Mouse (Mus musculus) heart, adult 2 months (tissue): ENCODE measurements at regions not wholly inside any gene's neighbourhood (a gene's known extent, or its start where the extent isn't known, plus 50 kb on each side); places are given as distances from the start of the nearest gene placed in this dataset.
"Not testable (repeated sequence)": the region's sequence is repeated elsewhere in the genome, so short reads cannot be mapped to it uniquely, and the experiment has no call there.

Experiments used
- DNase-seq, 2 experiments: peaks; one replicate each; pipeline ENCODE4 v3.0.0; 2021
- H3K27ac ChIP-seq: fragments of 200-600 bp; 2 replicates; pipeline ENCODE4 v1.8.1; 2022
- H3K27me3 ChIP-seq: fragments of 200-500 bp; 2 replicates; pipeline ENCODE4 v1.6.1; 2012; ENCODE audit warnings: mild to moderate bottlenecking, low read length, inconsistent platforms, mixed read lengths; ENCODE audit not compliant: control insufficient read depth, insufficient read depth
- H3K36me3 ChIP-seq: fragments of 200-500 bp; 2 replicates; pipeline ENCODE4 v1.6.1; 2012; ENCODE audit warnings: low read length, inconsistent platforms; ENCODE audit not compliant: control insufficient read depth, insufficient read depth
- H3K4me1 ChIP-seq: fragments of 200-500 bp; 2 replicates; pipeline ENCODE4 v1.6.1; 2011; ENCODE audit warnings: low read length; ENCODE audit not compliant: control insufficient read depth, insufficient read depth
- H3K4me3 ChIP-seq: fragments of 200-600 bp; 2 replicates; pipeline ENCODE4 v1.8.1; 2022
- H3K79me2 ChIP-seq: fragments of 200-500 bp; replicated peaks from 2 replicates; pipeline ENCODE4 v1.6.1; 2012; ENCODE audit warnings: mild to moderate bottlenecking, inconsistent platforms, low read length, moderate library complexity, mixed read lengths; ENCODE audit not compliant: control insufficient read depth, insufficient read depth
- H3K9ac ChIP-seq: fragments of 200-500 bp; 2 replicates; pipeline ENCODE4 v1.6.1; 2012; ENCODE audit warnings: low read depth, mild to moderate bottlenecking, control low read depth, inconsistent platforms, low read length, mixed read lengths
- CTCF ChIP-seq: fragments of 200-600 bp; IDR thresholded peaks from 2 replicates; pipeline ENCODE4 v1.8.1; 2022; ENCODE audit warnings: antibody characterized with exemption, mild to moderate bottlenecking, moderate library complexity
- EP300 ChIP-seq: fragments of 200-500 bp; IDR thresholded peaks from 2 replicates; pipeline ENCODE4 v1.6.1; 2011; ENCODE audit warnings: low read depth, low read length, control low read depth; ENCODE audit not compliant: insufficient read depth
- POLR2A ChIP-seq: fragments of 200-500 bp; IDR thresholded peaks from 2 replicates; pipeline ENCODE4 v1.6.1; 2011; ENCODE audit warnings: mild to moderate bottlenecking, low read depth, low read length, control low read depth; ENCODE audit not compliant: insufficient read depth
- WGBS: fragments of 180-500 bp; shearing (Covaris S2); methylation state at CpG from one replicate; pipeline ENCODE4 v1.1.7; 2018; 5-methylcytosine and 5-hydroxymethylcytosine counted together
- intact Hi-C: fragments of 180-260 bp; cut with DNase I; formaldehyde crosslinking; loops from one replicate; pipeline ENCODE4 v1.15.1; 2025

GRCm38 (mm10) chr16:12611106-12611505 is 498.4 kb upstream of the Ercc4 start:
- Histone ChIP-seq H3K79me2 (no peaks in the 10 kb centered on the region), H3K27ac (no peak overlapping the region), H3K9ac (no peak overlapping the region), H3K36me3 (no peaks in the 10 kb centered on the region), H3K4me1 (no peaks in the 10 kb centered on the region), H3K27me3 (no peaks in the 10 kb centered on the region), H3K4me3 (no peak overlapping the region)
- DNase-seq: no peak
- TF ChIP-seq EP300 (no peak), POLR2A (no peak), CTCF (no peak)
- intact Hi-C loops: no loop called here
- WGBS: 48% methylated on average over 1 of the region's 1 CpGs

- intact Hi-C loops: no loop called here
- Histone ChIP-seq H3K4me3 (no peak overlapping the region), H3K9ac (no peak overlapping the region), H3K4me1 (no peaks in the 10 kb centered on the region; the same call in 1 of the 2 replicates), H3K27ac (no peak overlapping the region), H3K79me2 (no peaks in the 10 kb centered on the region), H3K36me3 (no peaks in the 10 kb centered on the region), H3K27me3 (no peaks in the 10 kb centered on the region)
- no peak for DNase-seq
- TF ChIP-seq POLR2A (no peak), EP300 (no peak)
- 44% methylated on average over 3 of the region's 3 CpGs for WGBS
Observed at GRCm38 (mm10) chr16:12617781-12618180, 491.7 kb upstream of the Ercc4 start.

- Histone ChIP-seq H3K79me2 (no peaks in the 10 kb centered on the region), H3K36me3 (no peaks in the 10 kb centered on the region), H3K4me3 (no peak overlapping the region), H3K27me3 (no peaks in the 10 kb centered on the region), H3K4me1 (no peaks in the 10 kb centered on the region), H3K27ac (no peak overlapping the region), H3K9ac (no peak overlapping the region)
- DNase-seq: no peak
- no peak for TF ChIP-seq POLR2A
- intact Hi-C loops: no loop called here
Observed at GRCm38 (mm10) chr16:12632533-12632932, 477.0 kb upstream of the Ercc4 start.

GRCm38 (mm10) chr16:12638971-12639640 is 470.4 kb upstream of the Ercc4 start:
- TF ChIP-seq POLR2A: no peak
- no peak for TF ChIP-seq CTCF
- no peak for TF ChIP-seq EP300
- H3K36me3 ChIP-seq: no peaks in the 10 kb centered on the region
- DNase-seq: no peak
- no peak overlapping the region for H3K27ac ChIP-seq
- H3K9ac ChIP-seq: no peak overlapping the region
- intact Hi-C loops: no loop called here
- H3K27me3 ChIP-seq: no peaks in the 10 kb centered on the region
- no peaks in the 10 kb centered on the region for H3K4me1 ChIP-seq
- no peak overlapping the region for H3K4me3 ChIP-seq
- H3K79me2 ChIP-seq: no peaks in the 10 kb centered on the region
- WGBS: 75% methylated on average over 1 of the region's 1 CpGs

GRCm38 (mm10) chr16:12643053-12643452 is 466.4 kb upstream of the Ercc4 start:
- no peaks in the 10 kb centered on the region for H3K79me2 ChIP-seq
- intact Hi-C loops: no loop called here
- H3K4me3 ChIP-seq: no peak overlapping the region
- no peak for TF ChIP-seq POLR2A
- TF ChIP-seq CTCF: no peak
- no peak for TF ChIP-seq EP300
- H3K27me3 ChIP-seq: no peaks in the 10 kb centered on the region
- H3K36me3 ChIP-seq: no peaks in the 10 kb centered on the region
- H3K4me1 ChIP-seq: no peaks in the 10 kb centered on the region
- H3K9ac ChIP-seq: no peak overlapping the region
- DNase-seq: no peak
- H3K27ac ChIP-seq: no peak overlapping the region

- intact Hi-C loops: no loop called here
- DNase-seq: no peak
- no peaks in the 10 kb centered on the region for H3K4me1 ChIP-seq
- no peak overlapping the region for H3K27ac ChIP-seq
- H3K27me3 ChIP-seq: no peaks in the 10 kb centered on the region
- no peak for TF ChIP-seq EP300
- no peak for TF ChIP-seq CTCF
- TF ChIP-seq POLR2A: no peak
- 64% methylated on average over 2 of the region's 2 CpGs for WGBS
- H3K9ac ChIP-seq: no peak overlapping the region
- no peak overlapping the region for H3K4me3 ChIP-seq
- H3K36me3 ChIP-seq: no peaks in the 10 kb centered on the region
- no peaks in the 10 kb centered on the region for H3K79me2 ChIP-seq
Observed at GRCm38 (mm10) chr16:12644621-12645020, 464.9 kb upstream of the Ercc4 start.

- 74% methylated on average over 3 of the region's 3 CpGs for WGBS
- no peak for DNase-seq
- Histone ChIP-seq H3K4me3 (no peak overlapping the region), H3K27me3 (no peaks in the 10 kb centered on the region), H3K79me2 (no peaks in the 10 kb centered on the region), H3K36me3 (no peaks in the 10 kb centered on the region), H3K4me1 (no peaks in the 10 kb centered on the region), H3K27ac (no peak overlapping the region), H3K9ac (no peak overlapping the region)
- TF ChIP-seq EP300 (no peak), CTCF (peak; percentile 57)
- intact Hi-C loops: loop anchor here (5.0 to 10.0 kb wide), 2 partner anchors 240 to 453 kb away; partner anchors contain the start of gene Ercc4
Observed at GRCm38 (mm10) chr16:12652180-12652579, 457.3 kb upstream of the Ercc4 start.

GRCm38 (mm10) chr16:12673656-12674055 is 435.8 kb upstream of the Ercc4 start:
- H3K27ac ChIP-seq, H3K36me3 ChIP-seq, intact Hi-C loops, H3K27me3 ChIP-seq, H3K4me3 ChIP-seq, H3K4me1 ChIP-seq, H3K79me2 ChIP-seq, H3K9ac ChIP-seq, DNase-seq: not testable (repeated sequence)
- 83% methylated on average over 1 of the region's 1 CpGs for WGBS
